Mouse (Mus musculus) thymus, postnatal 0 days (tissue): ENCODE results near the gene Aunip. TPM values are rescaled to one million over a fixed set of nuclear protein-coding genes. Genes with fewer than 3 reads are reported as not detected.

ENCODE experiments used
- DNase-seq: peaks from one replicate; pipeline ENCODE4 v3.0.0-alpha.2; 2015; ENCODE audit warnings: low spot score
- polyA plus RNA-seq: library from polyadenylated mRNA; unstranded; fragments of >200 nt; fragmentation: Nextera tagmentation; extraction: Ambion mirVana; gene quantifications from 2 replicates; pipeline ENCODE4 v1.2.1, GENCODE M21; 2015

The Aunip gene
- polyA plus RNA-seq, 1 experiment from 2014 or later: 14.3 TPM

GRCm38 (mm10) chr4:134551494-134552316 is 40.9 kb downstream of the Aunip start, which contains the start of gene Selenon:
Gene Selenon (minus strand): TSS chr4:134552166.
- DNase-seq: no peak

- no peak for DNase-seq
Measured at GRCm38 (mm10) chr4:134553631-134554030, 42.8 kb downstream of the Aunip start.

GRCm38 (mm10) chr4:134555956-134556580 is 45.3 kb downstream of the Aunip start:
- no peak for DNase-seq

- DNase-seq: peak; percentile 37
Measured at GRCm38 (mm10) chr4:134557626-134558249, 46.9 kb downstream of the Aunip start.

- DNase-seq: peak; percentile 62
Measured at GRCm38 (mm10) chr4:134558570-134559113, 47.8 kb downstream of the Aunip start.

- DNase-seq: peak; percentile 24
Measured at GRCm38 (mm10) chr4:134559154-134559553, 48.4 kb downstream of the Aunip start.

- DNase-seq: no peak
Measured at GRCm38 (mm10) chr4:134560699-134561098, 49.9 kb downstream of the Aunip start.

GRCm38 (mm10) chr4:134562014-134562413 is 51.2 kb downstream of the Aunip start:
- DNase-seq: no peak

GRCm38 (mm10) chr4:134563624-134564023 is 52.8 kb downstream of the Aunip start:
- no peak for DNase-seq

GRCm38 (mm10) chr4:134564093-134564492 is 53.3 kb downstream of the Aunip start:
- no peak for DNase-seq

GRCm38 (mm10) chr4:134567377-134568226 is 56.8 kb downstream of the Aunip start:
- no peak for DNase-seq

- no peak for DNase-seq
Measured at GRCm38 (mm10) chr4:134569205-134569604, 58.4 kb downstream of the Aunip start.

GRCm38 (mm10) chr4:134569831-134570230 is 59.0 kb downstream of the Aunip start:
- DNase-seq: no peak

GRCm38 (mm10) chr4:134570704-134571451 is 60.1 kb downstream of the Aunip start:
- DNase-seq: no peak

- DNase-seq: no peak
Measured at GRCm38 (mm10) chr4:134572449-134573300, 61.9 kb downstream of the Aunip start.
